Mouse (Mus musculus) heart, postnatal 10 days (tissue): ENCODE measurements around the gene Nudt1. TPM values are rescaled to one million over a fixed set of nuclear protein-coding genes. Genes with fewer than 3 reads are reported as not detected.

ENCODE experiments used
- DNase-seq, 2 experiments: peaks; one replicate each; pipeline ENCODE4 v3.0.0; 2021
- intact Hi-C: fragments of 180-260 bp; cut with DNase I; formaldehyde crosslinking; loops from one replicate; pipeline ENCODE4 v1.15.1; 2025
- total RNA-seq, 2 experiments: library from RNA; stranded (reverse); gene quantifications; 2 replicates each; pipeline ENCODE4 v1.2.3; 2021

The Nudt1 gene
- total RNA-seq = 10 to 100 TPM; 11.1 to 11.8 TPM

GRCm38 (mm10) chr5:140321042-140321755 lies at the start of gene Nudt1, which contains the start of gene Mad1l1:
Gene Nudt1, plus strand, starts transcription at chr5:140321656.
Gene Mad1l1, minus strand, starts transcription at chr5:140321552.
- intact Hi-C loops = no loop called here
- peak; percentile 95 to 96 for DNase-seq

- DNase-seq = no peak
- intact Hi-C loops = no loop called here
These were observed 44.7 kb upstream of the Nudt1 start for GRCm38 (mm10) chr5:140276779-140277178.

GRCm38 (mm10) chr5:140280205-140280604 lies 41.3 kb upstream of the Nudt1 start:
- intact Hi-C loops = no loop called here
- no peak for DNase-seq

GRCm38 (mm10) chr5:140282376-140282775 lies 39.1 kb upstream of the Nudt1 start:
- intact Hi-C loops = no loop called here
- DNase-seq = peak; percentile 18 to 21

- intact Hi-C loops = no loop called here
- DNase-seq = no peak
These were observed 38.6 kb upstream of the Nudt1 start for GRCm38 (mm10) chr5:140282900-140283299.

GRCm38 (mm10) chr5:140284011-140284410 lies 37.4 kb upstream of the Nudt1 start:
- DNase-seq = no peak
- intact Hi-C loops = no loop called here

GRCm38 (mm10) chr5:140284761-140285160 lies 36.7 kb upstream of the Nudt1 start:
- DNase-seq = no peak
- intact Hi-C loops = no loop called here

GRCm38 (mm10) chr5:140288287-140288686 lies 33.2 kb upstream of the Nudt1 start:
- intact Hi-C loops = no loop called here
- DNase-seq = no peak

- DNase-seq = no peak
- intact Hi-C loops = no loop called here
These were observed 32.3 kb upstream of the Nudt1 start for GRCm38 (mm10) chr5:140289161-140289560.

- DNase-seq = peak; percentile 70 to 72
- intact Hi-C loops = loop anchor here (1.0 to 5.0 kb wide), 3 partner anchors 95 to 454 kb away; no protein-coding TSS in a partner anchor
These were observed 29.3 kb upstream of the Nudt1 start for GRCm38 (mm10) chr5:140292152-140292551.

GRCm38 (mm10) chr5:140298291-140298690 lies 23.2 kb upstream of the Nudt1 start:
- no peak for DNase-seq
- intact Hi-C loops = no loop called here

GRCm38 (mm10) chr5:140306016-140306415 lies 15.4 kb upstream of the Nudt1 start:
- intact Hi-C loops = no loop called here
- peak; percentile 75 to 78 for DNase-seq

GRCm38 (mm10) chr5:140307602-140308001 lies 13.9 kb upstream of the Nudt1 start:
- peak; percentile 13 to 17 for DNase-seq
- intact Hi-C loops = no loop called here

GRCm38 (mm10) chr5:140316716-140317115 lies 4.7 kb upstream of the Nudt1 start:
- no peak for DNase-seq
- intact Hi-C loops = no loop called here

- DNase-seq = no peak
- intact Hi-C loops = no loop called here
These were observed 510 bp downstream of the Nudt1 start for GRCm38 (mm10) chr5:140321756-140322575.

- no peak for DNase-seq
- intact Hi-C loops = no loop called here
These were observed 2.6 kb downstream of the Nudt1 start for GRCm38 (mm10) chr5:140324058-140324457.

GRCm38 (mm10) chr5:140331615-140332512 lies 10.4 kb downstream of the Nudt1 start, which contains the start of gene Mrm2:
Gene Mrm2, minus strand, starts transcription at chr5:140331898.
- intact Hi-C loops = loop anchor here (5.0 kb wide), 2 partner anchors 80 to 205 kb away; no protein-coding TSS in a partner anchor
- peak; percentile 86 to 91 for DNase-seq

- DNase-seq = no peak
- intact Hi-C loops = loop anchor here (5.0 kb wide), 2 partner anchors 80 to 205 kb away; no protein-coding TSS in a partner anchor
These were observed 11.1 kb downstream of the Nudt1 start for GRCm38 (mm10) chr5:140332519-140332918.

- peak in 1 of 2 experiments; percentile 17 for DNase-seq
- intact Hi-C loops = loop anchor here (5.0 kb wide), 2 partner anchors 79 to 204 kb away; no protein-coding TSS in a partner anchor
These were observed 12.2 kb downstream of the Nudt1 start for GRCm38 (mm10) chr5:140333631-140334030.

- intact Hi-C loops = loop anchor here (1.0 kb wide), 1 partner anchor 498 kb away; no protein-coding TSS in a partner anchor
- peak; percentile 20 to 59 for DNase-seq
These were observed 15.2 kb downstream of the Nudt1 start for GRCm38 (mm10) chr5:140336680-140337079.
